Mouse (Mus musculus) embryonic fibroblast, embryonic 13.5 days (primary cell): ENCODE data around the gene Rassf3.

Experiments
- CTCF ChIP-seq: IDR thresholded peaks from 2 replicates; pipeline ENCODE4 v1.5.1; 2011; ENCODE audit warnings: mild to moderate bottlenecking, control low read depth, low read length, moderate library complexity, borderline replicate concordance; ENCODE audit not compliant: insufficient read depth
- POLR2A ChIP-seq: IDR thresholded peaks from 2 replicates; pipeline ENCODE4 v1.6.1; 2011; ENCODE audit warnings: low read depth, mild to moderate bottlenecking, control low read depth, low read length, moderate library complexity

DNA sequence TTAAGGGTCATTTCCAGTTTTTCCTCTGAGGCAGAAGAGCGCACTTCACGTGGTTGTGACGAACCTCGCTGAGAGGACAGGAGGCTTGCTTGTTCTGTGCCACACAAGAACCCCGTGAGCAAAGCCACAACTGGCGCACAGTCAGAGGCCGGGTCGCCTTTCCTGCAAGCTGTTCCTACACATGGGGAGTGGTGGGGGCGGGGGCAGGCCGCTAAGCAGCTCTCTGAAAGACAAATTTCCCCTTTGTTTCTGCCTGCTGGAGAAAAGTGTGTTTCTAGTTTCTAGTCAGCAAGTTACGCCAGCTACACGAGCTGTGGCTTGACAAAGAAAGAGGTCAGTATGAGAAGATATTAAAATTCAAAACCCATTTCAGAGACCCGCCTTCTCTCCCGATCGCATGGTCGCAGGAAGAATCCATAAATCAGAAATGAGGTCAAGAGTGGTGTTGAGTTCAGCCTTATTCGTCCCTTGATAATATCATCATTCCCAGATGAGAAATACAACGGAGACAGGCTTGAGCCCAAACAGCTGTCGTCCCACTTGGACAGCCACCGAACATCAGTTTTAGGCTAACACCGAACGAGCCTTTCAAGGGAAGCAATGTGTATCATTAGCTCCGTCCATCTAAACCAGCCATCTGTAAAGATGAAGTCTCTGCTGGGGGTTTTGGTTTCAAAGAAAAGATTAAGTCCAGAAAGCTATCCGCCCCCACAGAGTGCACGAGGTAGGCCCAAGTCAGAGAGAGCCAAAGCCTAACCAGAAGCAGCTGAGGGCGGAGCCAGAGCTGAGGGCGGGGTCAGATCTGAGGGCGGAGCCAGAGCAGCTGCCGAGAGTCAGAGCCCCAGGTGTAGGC, 30.8 kb upstream of the Rassf3 start:
- TF ChIP-seq POLR2A (no peak), CTCF (no peak)
